Mouse (Mus musculus) gastrocnemius, adult 18-20 months (tissue): ENCODE data around the gene Gm3045. TPM values are rescaled to one million over a fixed set of nuclear protein-coding genes. Genes with fewer than 3 reads are reported as not detected.

Experiments
- total RNA-seq, 2 experiments: library from RNA; stranded (reverse); gene quantifications; 2 replicates each; pipeline ENCODE4 v1.2.3; 2021

Gm3045 gene
- total RNA-seq, 2 experiments from 2014 or later = not detected

Other genes with a start within 250 kb of the Gm3045 start
- under 1 TPM; 0.16 to 0.47 TPM for gene Tifab, start 247.7 kb upstream of the Gm3045 start, total RNA-seq
- not detected for gene Neurog1, start 174.4 kb upstream of the Gm3045 start, total RNA-seq
- 10 to 100 TPM; 39.5 to 54.4 TPM for gene Cxcl14, start 130.0 kb upstream of the Gm3045 start, total RNA-seq
- not detected for gene Slc25a48, start 11.8 kb downstream of the Gm3045 start, total RNA-seq
- gene Il9, start 55.7 kb downstream of the Gm3045 start, total RNA-seq = not detected
- under 1 TPM in 1 of 2 experiments, not detected in 1; 0.33 TPM for gene Fbxl21, start 95.9 kb downstream of the Gm3045 start, total RNA-seq
- gene Lect2, start 121.9 kb downstream of the Gm3045 start, total RNA-seq = not detected
- gene Tgfbi, start 182.9 kb downstream of the Gm3045 start, total RNA-seq = 10 to 100 TPM; 13.4 to 17.6 TPM